ENCODE assay signal across 8 mouse cellular contexts in genomic region chr10:59916649-59917048, GRCm38 (mm10). TPM values are rescaled to one million over a fixed set of nuclear protein-coding genes. Genes with fewer than 3 reads are reported as not detected.
DNase-seq lines count a peak whose midpoint lies in the region; ATAC-seq and TF ChIP-seq lines count a peak whose summit lies in the region.

No protein-coding gene starts in this region.

- no peak overlapping the region; the same call in 1 of the 2 replicates for H3K9ac ChIP-seq in forebrain, embryonic 15.5 days (replicated peaks)

- 10% methylated on average over 10 of the region's 10 CpGs for WGBS in spleen, adult 2 months
- WGBS in forebrain, embryonic 15.5 days: 1% methylated on average over 10 of the region's 10 CpGs
- WGBS in cerebellum, adult 2 months: 24% methylated on average over 10 of the region's 10 CpGs

- H3K36me3 ChIP-seq in spleen, adult 2 months (ENCODE audit: control insufficient read depth, insufficient read depth, low read length): no peaks in the 10 kb centered on the region
- H3K36me3 ChIP-seq in forebrain, embryonic 15.5 days: no peaks in the 10 kb centered on the region

- no peaks in the 10 kb centered on the region for H3K9me3 ChIP-seq in forebrain, embryonic 15.5 days

- no peak for TF ChIP-seq POLR2A in spleen, adult 2 months (IDR thresholded peaks at IDR 0.05; ENCODE audit: low read depth, low read length)
- TF ChIP-seq POLR2A in cerebellum, adult 2 months (IDR thresholded peaks at IDR 0.05; ENCODE audit: borderline replicate concordance, insufficient read depth, low read length): no peak

- H3K4me2 ChIP-seq in forebrain, embryonic 15.5 days (replicated peaks): peak overlapping the region; percentile 38

- peak; percentile 47; the same call in 1 of the 2 replicates for ATAC-seq in forebrain, embryonic 15.5 days (replicated peaks)

- H3K4me1 ChIP-seq in spleen, adult 2 months (ENCODE audit: control insufficient read depth, insufficient read depth, insufficient read length): peaks cover 16% of the 10 kb centered on the region; the same call in 1 of the 2 replicates
- peaks cover 37% of the 10 kb centered on the region for H3K4me1 ChIP-seq in forebrain, embryonic 15.5 days
- 0 out of 2 replicates have a peak, but pooled peaks cover 5% of the 10 kb centered on the region for H3K4me1 ChIP-seq in cerebellum, adult 2 months (ENCODE audit: control insufficient read depth, insufficient read depth, low read length)

- DNase-seq in spleen, adult 2 months (ENCODE audit: low read depth in 1 of 2, low spot score in 2 of 2): no peak
- no peak for DNase-seq in spleen, postnatal 36 days (ENCODE audit: low spot score in 2 of 2)
- DNase-seq in kidney, postnatal 10 days: peak; percentile 70
- DNase-seq in mesoderm, embryonic 11.5 days (ENCODE audit: low read depth, low spot score): peak; percentile 80
- no peak for DNase-seq in cerebellum, adult 2 months
- DNase-seq in layer of hippocampus, postnatal 10 days (ENCODE audit: low spot score in 2 of 2): no peak
- no peak for DNase-seq in ovary, postnatal 10 days (ENCODE audit: low spot score)

- H3K27ac ChIP-seq in spleen, adult 2 months (ENCODE audit: insufficient read depth, low read length): no peak overlapping the region
- H3K27ac ChIP-seq in forebrain, embryonic 15.5 days (replicated peaks): peak overlapping the region; percentile 52
- no peak overlapping the region for H3K27ac ChIP-seq in cerebellum, adult 2 months (ENCODE audit: insufficient read depth, low read length)

- no peaks in the 10 kb centered on the region for H3K27me3 ChIP-seq in spleen, adult 2 months (ENCODE audit: control insufficient read depth, insufficient read depth, low read length)
- H3K27me3 ChIP-seq in forebrain, embryonic 15.5 days: no peaks in the 10 kb centered on the region
- no peaks in the 10 kb centered on the region for H3K27me3 ChIP-seq in cerebellum, adult 2 months (ENCODE audit: control insufficient read depth, insufficient read depth, low read length)

- H3K4me3 ChIP-seq in spleen, adult 2 months (ENCODE audit: extremely low read depth, insufficient read depth, insufficient read length): peak overlapping the region; percentile 12; the same call in 1 of the 2 replicates
- H3K4me3 ChIP-seq in forebrain, embryonic 15.5 days: peak overlapping the region; percentile 15
- H3K4me3 ChIP-seq in cerebellum, adult 2 months (replicated peaks; ENCODE audit: insufficient read depth, low read depth, low read length): no peak overlapping the region

- TF ChIP-seq CTCF in spleen, adult 2 months (IDR thresholded peaks at IDR 0.05; ENCODE audit: extremely low read depth, insufficient read depth, insufficient read length, insufficient replicate concordance): no peak
- TF ChIP-seq CTCF in cerebellum, adult 2 months (IDR thresholded peaks at IDR 0.05; ENCODE audit: borderline replicate concordance, insufficient read depth, low read depth, low read length): no peak

RNA-seq across cellular contexts. Expression of gene Ddit4, which starts 35.0 kb away (rescaled TPM):
- polyA plus RNA-seq in spleen, adult 2 months (2012; rRNA removed): 152 and 168 TPM in 2 replicates
- 90.0 and 92.5 TPM in 2 replicates for polyA plus RNA-seq in forebrain, embryonic 15.5 days (2015; fragmentation: Nextera tagmentation; extraction: Ambion mirVana)
- 48.3 and 53.9 TPM in 2 replicates for polyA plus RNA-seq in cerebellum, adult 2 months (2012; rRNA removed)
- 10 to 100 TPM; 73.6 to 94.2 TPM for total RNA-seq in layer of hippocampus, postnatal 10 days (2021)

RNA-seq across cellular contexts. Expression of gene Dnajb12, which starts 37.3 kb away (rescaled TPM):
- 29.9 and 32.4 TPM in 2 replicates for polyA plus RNA-seq in spleen, adult 2 months (2012; rRNA removed)
- polyA plus RNA-seq in forebrain, embryonic 15.5 days (2015; fragmentation: Nextera tagmentation; extraction: Ambion mirVana): 16.9 and 17.5 TPM in 2 replicates
- 48.6 and 52.3 TPM in 2 replicates for polyA plus RNA-seq in cerebellum, adult 2 months (2012; rRNA removed)
- 10 to 100 TPM; 43.9 to 44.2 TPM for total RNA-seq in layer of hippocampus, postnatal 10 days (2021)

Comparison
In these comparisons a context has a peak if more than half of its experiments do, and no peak if none do; other contexts are left out.
1. DNase-seq: peak in kidney, postnatal 10 days (single experiment) and mesoderm, embryonic 11.5 days (single experiment); none in spleen, adult 2 months (0 of 2), spleen, postnatal 36 days (0 of 2), cerebellum, adult 2 months (0 of 2), layer of hippocampus, postnatal 10 days (0 of 2) and ovary, postnatal 10 days (single experiment).